Mouse (Mus musculus) lung, adult 2 months (tissue): ENCODE measurements around the gene Kif3c.

Experiments used
- CTCF ChIP-seq: fragments of 200-500 bp; IDR thresholded peaks from 2 replicates; pipeline ENCODE4 v1.5.1; 2011; ENCODE audit warnings: mild to moderate bottlenecking, low read length, control low read depth; ENCODE audit not compliant: insufficient read depth
- POLR2A ChIP-seq: fragments of 200-500 bp; IDR thresholded peaks from 2 replicates; pipeline ENCODE4 v1.6.1; 2011; ENCODE audit warnings: low read depth, mild to moderate bottlenecking, control low read depth, low read length, borderline replicate concordance; ENCODE audit errors: extremely low read depth

DNA sequence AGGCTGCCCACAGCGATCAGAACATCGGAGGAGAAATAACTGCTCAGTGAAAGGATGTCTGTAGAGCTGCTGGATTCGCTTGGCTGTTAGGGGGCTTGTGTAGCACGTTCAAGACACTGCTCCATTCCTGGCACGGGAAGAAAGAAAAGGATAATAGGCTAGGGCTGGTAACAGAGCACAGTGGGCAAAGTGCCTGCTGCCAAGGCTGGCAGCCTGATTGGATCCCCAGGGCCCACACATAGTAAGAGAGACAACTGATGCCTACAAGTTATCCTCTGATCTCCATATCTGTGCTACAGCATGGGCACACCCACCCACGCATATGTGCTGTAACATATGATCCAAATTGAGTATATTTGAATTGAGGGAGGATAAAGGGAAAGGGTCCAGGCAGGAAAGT lies 41.7 kb downstream of the Kif3c start:
- no peak for TF ChIP-seq CTCF
- no peak for TF ChIP-seq POLR2A
